Mouse (Mus musculus): ENCODE measurements around the gene Mcm2.

- TF ChIP-seq CTCF (IDR thresholded peaks at IDR 0.05; ENCODE audit: low read depth): peak; percentile 79
- TF ChIP-seq EP300 (IDR thresholded peaks at IDR 0.05; ENCODE audit: low read depth): no peak
These were observed 42.9 kb downstream of the Mcm2 start for GRCm38 (mm10) chr6:88855636-88856035.

Data from heart, postnatal 0 days (tissue).